Mouse (Mus musculus) liver, adult 2 months (tissue): ENCODE data around the gene Alpk3.

Experiments used
- CTCF ChIP-seq: fragments of 200-500 bp; IDR thresholded peaks from 2 replicates; pipeline ENCODE4 v1.5.1; 2011; ENCODE audit warnings: low read depth, low read length, control low read depth
- POLR2A ChIP-seq: fragments of 200-500 bp; IDR thresholded peaks from 2 replicates; pipeline ENCODE4 v1.6.1; 2011; ENCODE audit warnings: low read length, control low read depth; ENCODE audit not compliant: insufficient read depth; ENCODE audit errors: extremely low read depth

- TF ChIP-seq CTCF (no peak), POLR2A (no peak)
Observed at GRCm38 (mm10) chr7:81024118-81024517, 33.3 kb upstream of the Alpk3 start.
